Mouse (Mus musculus): ENCODE data around the gene Mrpl55. TPM values are rescaled to one million over a fixed set of nuclear protein-coding genes. Genes with fewer than 3 reads are reported as not detected.
"Not testable (repeated sequence)": the region's sequence is repeated elsewhere in the genome, so short reads cannot be mapped to it uniquely, and the experiment has no call there.

Gene Mrpl55
- polyA plus RNA-seq, 1 experiment from 2014 or later = 123 TPM

- WGBS = 16% methylated on average over 18 of the region's 18 CpGs
- no peaks in the 10 kb centered on the region for H3K27me3 ChIP-seq (ENCODE audit: poor library complexity, severe bottlenecking)
- no peaks in the 10 kb centered on the region for H3K9me3 ChIP-seq
- H3K36me3 ChIP-seq (replicated peaks) = peaks cover 82% of the 10 kb centered on the region
- H3K4me3 ChIP-seq = peak overlapping the region; percentile 92
- peaks cover 31% of the 10 kb centered on the region for H3K4me1 ChIP-seq
- H3K27ac ChIP-seq = peak overlapping the region; percentile 95
- peak; percentile 68 for DNase-seq (ENCODE audit: extremely low spot score, low spot score)
Observed at GRCm38 (mm10) chr11:59209003-59209441, 6.7 kb downstream of the Mrpl55 start.

GRCm38 (mm10) chr11:59209580-59209979, 7.3 kb downstream of the Mrpl55 start:
- Histone ChIP-seq H3K9me3 (no peaks in the 10 kb centered on the region), H3K4me1 (peaks cover 31% of the 10 kb centered on the region), H3K27me3 (ENCODE audit: poor library complexity, severe bottlenecking) (no peaks in the 10 kb centered on the region), H3K36me3 (replicated peaks) (peaks cover 82% of the 10 kb centered on the region), H3K27ac (no peak overlapping the region), H3K4me3 (peak overlapping the region; percentile 92)
- DNase-seq (ENCODE audit: extremely low spot score, low spot score) = no peak
- WGBS = 83% methylated on average over 5 of the region's 5 CpGs

DNA sequence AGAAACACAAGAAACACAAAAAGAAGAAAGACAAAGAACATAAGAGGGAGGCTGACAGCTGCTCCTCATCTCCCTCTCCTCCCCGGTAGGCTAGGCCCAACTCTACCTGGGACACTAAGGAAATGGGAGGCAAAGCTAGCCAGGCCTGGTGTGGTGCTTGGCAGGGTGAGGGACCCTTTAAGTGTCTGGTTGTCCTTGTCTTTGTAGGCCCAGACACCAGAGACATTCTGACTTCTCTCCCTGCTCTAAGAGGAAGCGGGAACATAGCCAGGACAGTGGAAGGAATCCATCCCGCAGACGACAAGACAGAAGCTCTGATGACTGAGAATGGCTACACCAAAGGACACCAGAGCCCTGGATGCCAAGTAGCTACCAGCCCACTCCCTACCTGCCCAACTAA, 7.7 kb downstream of the Mrpl55 start:
- Histone ChIP-seq H3K27ac (no peak overlapping the region), H3K27me3 (ENCODE audit: poor library complexity, severe bottlenecking) (no peaks in the 10 kb centered on the region), H3K4me1 (peaks cover 31% of the 10 kb centered on the region), H3K36me3 (replicated peaks) (peaks cover 82% of the 10 kb centered on the region), H3K4me3 (no peak overlapping the region), H3K9me3 (no peaks in the 10 kb centered on the region)
- DNase-seq (ENCODE audit: extremely low spot score, low spot score) = no peak
- WGBS = 91% methylated on average over 4 of the region's 4 CpGs

- H3K36me3 ChIP-seq (replicated peaks) = peaks cover 82% of the 10 kb centered on the region
- not testable (repeated sequence) for H3K9me3 ChIP-seq; H3K4me3 ChIP-seq; DNase-seq (ENCODE audit: extremely low spot score, low spot score); H3K27ac ChIP-seq; H3K27me3 ChIP-seq (ENCODE audit: poor library complexity, severe bottlenecking)
- 91% methylated on average over 9 of the region's 9 CpGs for WGBS
- peaks cover 31% of the 10 kb centered on the region for H3K4me1 ChIP-seq
Observed at GRCm38 (mm10) chr11:59211561-59211960, 9.3 kb downstream of the Mrpl55 start.

DNA sequence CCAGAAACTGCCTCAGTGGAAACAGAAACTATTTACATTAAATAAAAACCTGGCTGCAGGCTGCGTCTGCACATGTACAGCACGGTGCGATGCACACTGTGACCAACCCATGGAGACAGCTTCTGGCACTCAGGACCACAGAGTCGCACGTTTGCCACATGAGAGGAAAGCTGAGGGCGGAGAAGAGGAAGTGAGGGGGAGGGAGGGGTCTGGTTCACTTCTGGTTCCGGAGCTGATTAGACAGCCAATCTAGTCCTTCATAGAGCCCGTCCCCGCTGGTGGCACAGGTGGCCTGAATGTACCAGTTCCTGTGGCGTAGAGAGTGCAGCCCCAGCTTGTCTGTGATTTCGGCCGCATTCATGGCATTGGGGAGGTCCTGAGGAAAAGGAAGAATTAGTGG, 10.0 kb downstream of the Mrpl55 start:
- 88% methylated on average over 12 of the region's 12 CpGs for WGBS
- peaks cover 84% of the 10 kb centered on the region for H3K36me3 ChIP-seq (replicated peaks)
- not testable (repeated sequence) for DNase-seq (ENCODE audit: extremely low spot score, low spot score); H3K4me3 ChIP-seq; H3K27ac ChIP-seq; H3K27me3 ChIP-seq (ENCODE audit: poor library complexity, severe bottlenecking); H3K9me3 ChIP-seq
- H3K4me1 ChIP-seq = peaks cover 31% of the 10 kb centered on the region

DNA sequence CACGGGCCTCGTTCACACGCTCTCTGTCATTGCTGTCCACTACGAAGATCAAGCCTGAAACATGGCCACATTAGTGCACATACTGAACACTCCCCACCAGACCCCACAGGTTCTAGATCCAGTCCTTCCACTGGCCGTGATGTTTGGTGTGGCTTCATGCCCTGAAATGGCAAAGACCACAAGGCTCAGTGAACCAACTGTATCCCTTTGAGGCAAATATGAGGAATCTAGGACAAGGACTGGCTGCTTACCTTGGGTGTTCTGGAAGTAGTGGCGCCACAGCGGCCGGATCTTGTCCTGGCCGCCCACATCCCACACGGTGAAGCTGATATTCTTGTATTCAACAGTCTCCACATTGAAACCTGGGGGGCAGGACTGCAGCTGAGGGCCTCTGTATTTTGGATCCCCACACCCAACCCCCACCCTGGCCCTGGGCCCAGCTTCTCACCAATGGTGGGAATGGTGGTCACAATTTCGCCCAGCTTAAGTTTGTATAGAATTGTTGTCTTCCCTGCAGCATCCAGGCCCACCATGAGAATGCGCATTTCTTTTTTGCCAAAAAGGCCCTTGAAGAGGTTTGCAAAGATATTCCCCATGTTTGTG, 10.7 kb downstream of the Mrpl55 start:
- Histone ChIP-seq H3K4me1 (peaks cover 29% of the 10 kb centered on the region), H3K9me3 (no peaks in the 10 kb centered on the region), H3K27me3 (ENCODE audit: poor library complexity, severe bottlenecking) (no peaks in the 10 kb centered on the region), H3K27ac (no peak overlapping the region), H3K4me3 (no peak overlapping the region), H3K36me3 (replicated peaks) (peaks cover 90% of the 10 kb centered on the region)
- DNase-seq (ENCODE audit: extremely low spot score, low spot score) = no peak
- 93% methylated on average over 12 of the region's 12 CpGs for WGBS

- 91% methylated on average over 3 of the region's 3 CpGs for WGBS
- 0 out of 2 replicates have a peak, but pooled peaks cover 8% of the 10 kb centered on the region for H3K4me1 ChIP-seq
- no peak for DNase-seq (ENCODE audit: extremely low spot score, low spot score)
- no peak overlapping the region for H3K4me3 ChIP-seq
- no peaks in the 10 kb centered on the region for H3K9me3 ChIP-seq
- H3K36me3 ChIP-seq (replicated peaks) = peaks cover 97% of the 10 kb centered on the region
- H3K27me3 ChIP-seq (ENCODE audit: poor library complexity, severe bottlenecking) = no peaks in the 10 kb centered on the region
- no peak overlapping the region for H3K27ac ChIP-seq
Observed at GRCm38 (mm10) chr11:59216955-59217354, 14.7 kb downstream of the Mrpl55 start.

- Histone ChIP-seq H3K27ac (no peak overlapping the region), H3K36me3 (replicated peaks) (peaks cover 96% of the 10 kb centered on the region), H3K27me3 (ENCODE audit: poor library complexity, severe bottlenecking) (no peaks in the 10 kb centered on the region), H3K4me3 (no peak overlapping the region), H3K4me1 (0 out of 2 replicates have a peak, but pooled peaks cover 8% of the 10 kb centered on the region), H3K9me3 (no peaks in the 10 kb centered on the region)
- 85% methylated on average over 4 of the region's 4 CpGs for WGBS
- no peak for DNase-seq (ENCODE audit: extremely low spot score, low spot score)
Observed at GRCm38 (mm10) chr11:59218389-59218998, 16.2 kb downstream of the Mrpl55 start.

DNA sequence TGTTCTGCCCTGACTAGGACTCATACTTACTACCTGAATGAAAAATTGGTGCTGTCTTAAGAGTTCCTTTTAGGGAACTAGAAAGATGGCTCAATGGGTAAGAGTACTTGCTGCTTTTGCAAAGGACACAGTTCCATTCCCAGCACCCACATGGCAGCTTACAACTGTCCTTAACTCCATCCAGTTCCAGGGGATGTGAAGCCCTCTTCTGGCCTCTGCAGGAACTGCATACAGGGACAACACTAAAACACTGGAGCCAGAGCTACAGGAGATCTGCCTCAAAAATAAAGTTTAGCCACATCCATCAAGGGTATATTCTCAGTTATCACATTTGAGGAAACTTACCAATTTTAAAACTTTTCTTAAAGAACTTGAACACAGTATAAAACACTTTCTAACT, 16.8 kb downstream of the Mrpl55 start:
- Histone ChIP-seq H3K27ac (no peak overlapping the region), H3K4me1 (0 out of 2 replicates have a peak, but pooled peaks cover 13% of the 10 kb centered on the region), H3K27me3 (ENCODE audit: poor library complexity, severe bottlenecking) (no peaks in the 10 kb centered on the region), H3K4me3 (no peak overlapping the region), H3K9me3 (no peaks in the 10 kb centered on the region), H3K36me3 (replicated peaks) (peaks cover 96% of the 10 kb centered on the region)
- no peak for DNase-seq (ENCODE audit: extremely low spot score, low spot score)

GRCm38 (mm10) chr11:59221604-59222003, 19.3 kb downstream of the Mrpl55 start:
- no peak overlapping the region for H3K4me3 ChIP-seq
- no peak overlapping the region for H3K27ac ChIP-seq
- H3K27me3 ChIP-seq (ENCODE audit: poor library complexity, severe bottlenecking) = no peaks in the 10 kb centered on the region
- peaks cover 80% of the 10 kb centered on the region for H3K36me3 ChIP-seq (replicated peaks)
- H3K9me3 ChIP-seq = no peaks in the 10 kb centered on the region
- H3K4me1 ChIP-seq = peaks cover 32% of the 10 kb centered on the region
- no peak for DNase-seq (ENCODE audit: extremely low spot score, low spot score)

DNA sequence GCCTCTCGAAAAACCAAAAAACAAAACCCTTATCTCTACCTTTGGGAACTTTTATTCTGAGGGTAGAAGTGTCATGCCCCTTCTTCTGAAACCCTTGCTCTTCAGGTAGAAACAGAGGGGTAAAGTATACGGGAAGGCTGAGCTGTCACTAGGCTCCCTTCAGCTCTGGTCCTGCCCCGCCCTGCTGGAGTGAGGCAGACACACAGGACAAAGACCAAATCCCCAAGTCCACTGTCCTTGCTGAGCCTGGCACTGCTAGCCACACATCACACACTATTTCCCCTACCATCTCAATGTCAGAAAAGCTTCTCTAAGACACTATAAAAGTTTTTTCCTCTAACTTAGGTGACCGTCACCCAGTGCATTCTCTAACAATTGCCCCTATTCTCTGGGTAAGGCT, 20.0 kb downstream of the Mrpl55 start:
- Histone ChIP-seq H3K27ac (no peak overlapping the region), H3K4me3 (no peak overlapping the region), H3K36me3 (replicated peaks) (peaks cover 73% of the 10 kb centered on the region), H3K9me3 (no peaks in the 10 kb centered on the region), H3K4me1 (peaks cover 39% of the 10 kb centered on the region), H3K27me3 (ENCODE audit: poor library complexity, severe bottlenecking) (no peaks in the 10 kb centered on the region)
- WGBS = 89% methylated on average over 4 of the region's 4 CpGs
- no peak for DNase-seq (ENCODE audit: extremely low spot score, low spot score)

GRCm38 (mm10) chr11:59224025-59224424, 21.7 kb downstream of the Mrpl55 start:
- WGBS = 94% methylated on average over 3 of the region's 3 CpGs

DNA sequence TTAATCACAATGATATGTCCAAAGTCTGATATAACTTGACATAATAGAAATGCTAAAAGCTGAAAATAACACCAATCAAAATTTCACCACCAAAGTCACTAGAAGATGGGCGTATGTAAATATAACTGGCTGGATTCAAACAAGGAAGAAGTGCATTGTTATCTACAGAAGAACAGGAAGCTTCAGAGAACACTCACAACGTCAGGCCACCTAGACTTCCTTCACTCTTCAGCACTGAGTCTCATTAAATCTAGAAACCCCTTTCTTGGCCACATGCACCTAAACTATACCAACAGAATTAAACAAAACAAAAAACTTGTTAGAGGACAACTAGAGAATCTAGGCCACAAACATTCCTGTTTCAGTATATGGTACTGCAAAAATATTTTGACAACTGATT, 22.2 kb downstream of the Mrpl55 start:
- no peak overlapping the region for H3K27ac ChIP-seq
- H3K36me3 ChIP-seq (replicated peaks) = peaks cover 52% of the 10 kb centered on the region
- 88% methylated on average over 2 of the region's 2 CpGs for WGBS
- no peak overlapping the region for H3K4me3 ChIP-seq
- H3K27me3 ChIP-seq (ENCODE audit: poor library complexity, severe bottlenecking) = no peaks in the 10 kb centered on the region
- H3K4me1 ChIP-seq = peaks cover 43% of the 10 kb centered on the region
- DNase-seq (ENCODE audit: extremely low spot score, low spot score) = no peak
- no peaks in the 10 kb centered on the region for H3K9me3 ChIP-seq

More at GRCm38 (mm10) chr11:59224025-59224424, 21.7 kb downstream of the Mrpl55 start:
- H3K27ac ChIP-seq = no peak overlapping the region
- peaks cover 57% of the 10 kb centered on the region for H3K36me3 ChIP-seq (replicated peaks)
- no peaks in the 10 kb centered on the region for H3K9me3 ChIP-seq
- H3K27me3 ChIP-seq (ENCODE audit: poor library complexity, severe bottlenecking) = no peaks in the 10 kb centered on the region
- no peak overlapping the region for H3K4me3 ChIP-seq
- H3K4me1 ChIP-seq = peaks cover 42% of the 10 kb centered on the region
- DNase-seq (ENCODE audit: extremely low spot score, low spot score) = no peak

Data from forebrain, embryonic 10.5 days (tissue).